Mouse (Mus musculus): ENCODE measurements around the gene Copg1. TPM values are rescaled to one million over a fixed set of nuclear protein-coding genes. Genes with fewer than 3 reads are reported as not detected.

Copg1 gene
- total and polyA plus RNA-seq, 3 experiments, result 78.3 to 91.9 (median 85.1) TPM

GRCm38 (mm10) chr6:87915939-87916338, 28.3 kb downstream of the Copg1 start (continued):
- TF ChIP-seq HCFC1 (IDR thresholded peaks at IDR 0.05; ENCODE audit: low read depth, low read length) (peak; percentile 32; the same call in 1 of the 2 replicates), JUN (IDR thresholded peaks at IDR 0.05; ENCODE audit: insufficient read depth, low read depth, low read length) (peak; percentile 99), NRF1 (IDR thresholded peaks at IDR 0.05; ENCODE audit: low read depth, low read length) (no peak), POLR2AphosphoS2 (IDR thresholded peaks at IDR 0.05; ENCODE audit: low read depth, low read length) (no peak), ZC3H11A (IDR thresholded peaks at IDR 0.05; ENCODE audit: low read depth, low read length) (no peak), IRF4 (IDR thresholded peaks at IDR 0.05; ENCODE audit: low read depth, low read length) (peak; percentile 99), CHD2 (IDR thresholded peaks at IDR 0.05; ENCODE audit: low read length) (peak; percentile 90), MAZ (IDR thresholded peaks at IDR 0.05; ENCODE audit: low read depth, low read length) (peak; percentile 69; the same call in 1 of the 2 replicates), E2F4 (IDR thresholded peaks at IDR 0.05; ENCODE audit: insufficient replicate concordance, low read depth, low read length) (peak; percentile 34; the same call in 1 of the 2 replicates), MAX (IDR thresholded peaks at IDR 0.05; ENCODE audit: low read length) (peak; percentile 91), CHD1 (IDR thresholded peaks at IDR 0.05; ENCODE audit: low read depth, low read length) (no peak)

- in situ Hi-C loops (cut with MboI; ENCODE audit: low pct_ligation_motif_present, low pct_unique_long_range_greater_than_20kb, low sequenced_read_pairs), result loop anchor here (25.0 kb wide), 1 partner anchor 166 kb away; the partner anchor contains the start of gene Rpn1
- H3K9ac ChIP-seq (ENCODE audit: insufficient read depth, low read depth), result no peak overlapping the region
- H3K4me3 ChIP-seq (replicated peaks in 1 of 3; ENCODE audit: low read depth in 2 of 3, low read length in 2 of 3, poor library complexity in 1 of 3), result no peak overlapping the region
- H3K9me3 ChIP-seq (replicated peaks; ENCODE audit: low read length), result no peaks in the 10 kb centered on the region
- H3K36me3 ChIP-seq (replicated peaks in 1 of 2; ENCODE audit: control insufficient read depth in 1 of 2, insufficient read depth in 1 of 2, low read length in 1 of 2), result peaks cover 0 to 7% of the 10 kb centered on the region in 2 experiments
- dilution Hi-C loops (cut with MboI; ENCODE audit: extremely low pct_ligation_motif_present, extremely low pct_unique_long_range_greater_than_20kb, low sequenced_read_pairs), result no loop called here
- no peaks in the 10 kb centered on the region for H3K79me2 ChIP-seq (replicated peaks; ENCODE audit: control insufficient read depth, extremely low read depth, insufficient read depth, poor library complexity, severe bottlenecking)
- H3K27ac ChIP-seq (ENCODE audit: insufficient read depth, low read depth), result no peak overlapping the region; the same call in 1 of the 2 replicates
- DNase-seq (ENCODE audit: extremely low read depth), result no peak
- peaks cover 7 to 22% of the 10 kb centered on the region in 2 experiments for H3K4me1 ChIP-seq (ENCODE audit: control insufficient read depth in 1 of 2, insufficient read depth in 2 of 2)
- no peak for TF ChIP-seq MYC (IDR thresholded peaks at IDR 0.05; ENCODE audit: low read depth, low read length)
- no peak for TF ChIP-seq MAZ (IDR thresholded peaks at IDR 0.05; ENCODE audit: low read depth, low read length)
- TF ChIP-seq CHD2 (IDR thresholded peaks at IDR 0.05; ENCODE audit: low read length), result no peak
- no peak for TF ChIP-seq ZKSCAN1 (IDR thresholded peaks at IDR 0.05; ENCODE audit: borderline replicate concordance, low read depth, low read length)
- no peak for TF ChIP-seq ZMIZ1 (IDR thresholded peaks at IDR 0.05; ENCODE audit: low read depth, low read length)
- TF ChIP-seq USF2 (conservative IDR thresholded peaks at IDR 0.05; ENCODE audit: low read depth, low read length), result no peak
- TF ChIP-seq MEF2A (IDR thresholded peaks at IDR 0.05; ENCODE audit: borderline replicate concordance, low read depth, low read length), result no peak
- TF ChIP-seq SIN3A (IDR thresholded peaks at IDR 0.05; ENCODE audit: low read length), result no peak
- no peak for TF ChIP-seq ELF1 (IDR thresholded peaks at IDR 0.05; ENCODE audit: low read depth, low read length)
- TF ChIP-seq JUN (IDR thresholded peaks at IDR 0.05; ENCODE audit: insufficient read depth, low read depth, low read length), result no peak
- no peak for TF ChIP-seq ZNF384 (IDR thresholded peaks at IDR 0.05; ENCODE audit: low read depth, low read length)
- no peak for TF ChIP-seq UBTF (IDR thresholded peaks at IDR 0.05; ENCODE audit: low read depth, low read length)
- TF ChIP-seq TCF12 (IDR thresholded peaks at IDR 0.05; ENCODE audit: low read depth, low read length), result no peak
- no peak for TF ChIP-seq MAX (IDR thresholded peaks at IDR 0.05; ENCODE audit: low read length)
- no peak overlapping the region for H3K4me2 ChIP-seq (ENCODE audit: insufficient read depth, low read depth, poor library complexity, severe bottlenecking)
- H3K27me3 ChIP-seq (replicated peaks), result no peaks in the 10 kb centered on the region
Observed at GRCm38 (mm10) chr6:87921201-87921600, 33.6 kb downstream of the Copg1 start.
